Mouse (Mus musculus) liver, postnatal 0 days (tissue): ENCODE measurements at regions not wholly inside any gene's neighbourhood (a gene's known extent, or its start where the extent isn't known, plus 50 kb on each side); places are given as distances from the start of the nearest gene placed in this dataset.

Experiments
- CTCF ChIP-seq: sonication (generic); IDR thresholded peaks from 2 replicates; pipeline ENCODE4 v1.5.1; 2016; ENCODE audit warnings: antibody characterized with exemption, low read depth
- EP300 ChIP-seq: IDR thresholded peaks from 2 replicates; pipeline ENCODE4 v1.6.1; 2016; ENCODE audit warnings: antibody characterized with exemption, low read depth, mild to moderate bottlenecking

GRCm38 (mm10) chr13:112048327-112048726 is 239.5 kb upstream of the Map3k1 start:
- no peak for TF ChIP-seq EP300
- no peak for TF ChIP-seq CTCF
